Mouse (Mus musculus) embryo, embryonic 11.5 days (tissue): Measurements from ENCODE around the gene Clstn2.

Source experiments
- DNase-seq: peaks from one replicate; pipeline ENCODE4 v3.0.0-alpha.2; 2012; ENCODE audit warnings: low read depth, low spot score

The Clstn2 gene

GRCm38 (mm10) chr9:97774991-97775390 is 258.0 kb downstream of the Clstn2 start:
- no peak for DNase-seq

- no peak for DNase-seq
Measured at GRCm38 (mm10) chr9:97773911-97774310, 259.1 kb downstream of the Clstn2 start.

- DNase-seq: no peak
Measured at GRCm38 (mm10) chr9:97772431-97772830, 260.6 kb downstream of the Clstn2 start.

GRCm38 (mm10) chr9:97769331-97769730 is 263.6 kb downstream of the Clstn2 start:
- no peak for DNase-seq

- DNase-seq: no peak
Measured at GRCm38 (mm10) chr9:97765251-97765767, 267.7 kb downstream of the Clstn2 start.

- no peak for DNase-seq
Measured at GRCm38 (mm10) chr9:97763048-97763447, 269.9 kb downstream of the Clstn2 start.

GRCm38 (mm10) chr9:97755599-97756270 is 277.2 kb downstream of the Clstn2 start:
- no peak for DNase-seq

GRCm38 (mm10) chr9:97753715-97754114 is 279.3 kb downstream of the Clstn2 start:
- no peak for DNase-seq

- DNase-seq: no peak
Measured at GRCm38 (mm10) chr9:97746574-97746973, 286.4 kb downstream of the Clstn2 start.

- no peak for DNase-seq
Measured at GRCm38 (mm10) chr9:97727715-97728486, 305.1 kb downstream of the Clstn2 start.

GRCm38 (mm10) chr9:97717728-97718127 is 315.3 kb downstream of the Clstn2 start:
- no peak for DNase-seq

GRCm38 (mm10) chr9:97717005-97717404 is 316.0 kb downstream of the Clstn2 start:
- no peak for DNase-seq

GRCm38 (mm10) chr9:97712888-97713287 is 320.1 kb downstream of the Clstn2 start:
- no peak for DNase-seq

- DNase-seq: no peak
Measured at GRCm38 (mm10) chr9:97703901-97704503, 329.0 kb downstream of the Clstn2 start.

GRCm38 (mm10) chr9:97702989-97703388 is 330.0 kb downstream of the Clstn2 start:
- DNase-seq: no peak

- no peak for DNase-seq
Measured at GRCm38 (mm10) chr9:97699983-97700382, 333.0 kb downstream of the Clstn2 start.

- DNase-seq: no peak
Measured at GRCm38 (mm10) chr9:97699020-97699419, 334.0 kb downstream of the Clstn2 start.

- no peak for DNase-seq
Measured at GRCm38 (mm10) chr9:97698071-97698470, 334.9 kb downstream of the Clstn2 start.

GRCm38 (mm10) chr9:97696655-97697235 is 336.2 kb downstream of the Clstn2 start:
- DNase-seq: no peak

- no peak for DNase-seq
Measured at GRCm38 (mm10) chr9:97695278-97695677, 337.7 kb downstream of the Clstn2 start.

GRCm38 (mm10) chr9:97686826-97687425 is 346.1 kb downstream of the Clstn2 start:
- no peak for DNase-seq

GRCm38 (mm10) chr9:97685664-97686063 is 347.3 kb downstream of the Clstn2 start:
- DNase-seq: no peak
